Mouse (Mus musculus): Measurements from ENCODE around the gene Nicn1.
"Not testable (repeated sequence)": the region's sequence is repeated elsewhere in the genome, so short reads cannot be mapped to it uniquely, and the experiment has no call there.

Gene Nicn1

GRCm38 (mm10) chr9:108280071-108280828 is 10.0 kb upstream of the Nicn1 start:
- DNase-seq = no peak

- peak; percentile 76 for DNase-seq
Observed at GRCm38 (mm10) chr9:108284410-108284809, 5.8 kb upstream of the Nicn1 start.

- not testable (repeated sequence) for DNase-seq
Observed at GRCm38 (mm10) chr9:108287526-108288238, 2.5 kb upstream of the Nicn1 start.

- no peak for DNase-seq
Observed at GRCm38 (mm10) chr9:108289347-108289746, 882 bp upstream of the Nicn1 start.

GRCm38 (mm10) chr9:108290773-108291172 is 544 bp downstream of the Nicn1 start:
- no peak for DNase-seq

GRCm38 (mm10) chr9:108296453-108297355 is 6.5 kb downstream of the Nicn1 start, which contains the start of gene Amt:
Gene Amt, plus strand, starts transcription at chr9:108296853.
- no peak for DNase-seq

- no peak for DNase-seq
Observed at GRCm38 (mm10) chr9:108301853-108302252, 11.6 kb downstream of the Nicn1 start.

GRCm38 (mm10) chr9:108304716-108305115 is 14.5 kb downstream of the Nicn1 start:
- no peak for DNase-seq

GRCm38 (mm10) chr9:108305170-108305569 is 14.9 kb downstream of the Nicn1 start:
- DNase-seq = no peak

GRCm38 (mm10) chr9:108305629-108306520 is 15.6 kb downstream of the Nicn1 start, which contains the start of the genes Rhoa and Tcta:
Gene Rhoa, plus strand, starts transcription at chr9:108306129.
Gene Tcta, minus strand, starts transcription at chr9:108306160.
- peak; percentile 98 for DNase-seq

GRCm38 (mm10) chr9:108306571-108306980 is 16.3 kb downstream of the Nicn1 start:
- DNase-seq = peak; percentile 86

- DNase-seq = no peak
Observed at GRCm38 (mm10) chr9:108307021-108307807, 17.0 kb downstream of the Nicn1 start.

- DNase-seq = no peak
Observed at GRCm38 (mm10) chr9:108308141-108308540, 17.9 kb downstream of the Nicn1 start.

GRCm38 (mm10) chr9:108317572-108317971 is 27.3 kb downstream of the Nicn1 start:
- no peak for DNase-seq

GRCm38 (mm10) chr9:108318462-108318861 is 28.2 kb downstream of the Nicn1 start:
- DNase-seq = no peak

GRCm38 (mm10) chr9:108322054-108322453 is 31.8 kb downstream of the Nicn1 start:
- DNase-seq = not testable (repeated sequence)

- no peak for DNase-seq
Observed at GRCm38 (mm10) chr9:108324784-108325183, 34.6 kb downstream of the Nicn1 start.

GRCm38 (mm10) chr9:108325811-108326210 is 35.6 kb downstream of the Nicn1 start:
- no peak for DNase-seq

GRCm38 (mm10) chr9:108337848-108338550 is 47.8 kb downstream of the Nicn1 start:
- no peak for DNase-seq

- DNase-seq = no peak
Observed at GRCm38 (mm10) chr9:108338551-108338885, 48.3 kb downstream of the Nicn1 start.
